Mouse (Mus musculus) ES-E14 (cell line): Measurements from ENCODE around the gene Msi2. TPM values are rescaled to one million over a fixed set of nuclear protein-coding genes. Genes with fewer than 3 reads are reported as not detected.

Experiments used
- DNase-seq: peaks from one replicate; pipeline ENCODE4 v3.0.0-alpha.2; 2013; ENCODE audit warnings: low read depth, low spot score
- H3K27ac ChIP-seq: 2 replicates; pipeline ENCODE4 v1.5.1; 2012; ENCODE audit warnings: low read depth, mild to moderate bottlenecking, low read length, moderate library complexity, mixed read lengths; ENCODE audit not compliant: poor library complexity, insufficient read depth, severe bottlenecking
- H3K36me3 ChIP-seq: 2 replicates; pipeline ENCODE4 v1.6.1; 2012; ENCODE audit warnings: mild to moderate bottlenecking, low read length, moderate library complexity, mixed read lengths; ENCODE audit not compliant: control insufficient read depth, poor library complexity, insufficient read depth, severe bottlenecking
- H3K4me1 ChIP-seq, 2 experiments: fragments of 150-350 bp in 1 of 2; sonication (generic) in 1 of 2; 2 replicates each; pipeline ENCODE4 v1.6.1; 2012; ENCODE audit warnings: low read length in 2 of 2, mild to moderate bottlenecking in 1 of 2, mixed read lengths in 1 of 2; ENCODE audit not compliant: control insufficient read depth in 2 of 2, insufficient read depth in 2 of 2, poor library complexity in 1 of 2
- H3K4me3 ChIP-seq, 2 experiments: fragments of 150-350 bp in 1 of 2; sonication (generic) in 1 of 2; 2 replicates each; pipeline ENCODE4 v1.5.1; 2012; ENCODE audit warnings: low read length in 2 of 2, low read depth in 1 of 2, mild to moderate bottlenecking in 1 of 2, mixed read lengths in 1 of 2; ENCODE audit not compliant: insufficient read depth in 1 of 2, poor library complexity in 1 of 2, severe bottlenecking in 1 of 2
- H3K9ac ChIP-seq: 2 replicates; pipeline ENCODE4 v1.6.1; 2012; ENCODE audit warnings: low read depth, mild to moderate bottlenecking, low read length, mixed read lengths; ENCODE audit not compliant: poor library complexity, insufficient read depth, severe bottlenecking
- H3K9me3 ChIP-seq: fragments of 150-350 bp; sonication (generic); 2 replicates; pipeline ENCODE4 v1.6.1; 2012; ENCODE audit warnings: low read depth, mild to moderate bottlenecking, low read length; ENCODE audit not compliant: control insufficient read depth, insufficient read depth
- CHD2 ChIP-seq: IDR thresholded peaks from 2 replicates; pipeline ENCODE4 v1.6.1; 2014; ENCODE audit warnings: mild to moderate bottlenecking, low read depth, low read length, inconsistent platforms
- HCFC1 ChIP-seq: IDR thresholded peaks from 2 replicates; pipeline ENCODE4 v1.6.1; 2012; ENCODE audit warnings: low read length, inconsistent platforms, borderline replicate concordance; ENCODE audit not compliant: insufficient read depth
- MAFK ChIP-seq: IDR thresholded peaks from 2 replicates; pipeline ENCODE4 v1.6.1; 2014; ENCODE audit warnings: mild to moderate bottlenecking, low read depth, low read length, inconsistent platforms; ENCODE audit not compliant: insufficient read depth
- ZC3H11A ChIP-seq: IDR thresholded peaks from 2 replicates; pipeline ENCODE4 v1.6.1; 2012; ENCODE audit warnings: low read depth, mild to moderate bottlenecking, inconsistent platforms, low read length, borderline replicate concordance
- ZNF384 ChIP-seq: IDR thresholded peaks from 2 replicates; pipeline ENCODE4 v1.6.1; 2012; ENCODE audit warnings: low read depth, low read length, inconsistent platforms
- in situ Hi-C, 2 experiments: fragments of 600-800 bp; cut with MboI; formaldehyde crosslinking; loops; one replicate each; pipeline ENCODE4 v1.15.1; 2025; ENCODE audit warnings: low sequenced_read_pairs in 2 of 2, inconsistent platforms in 1 of 2; ENCODE audit not compliant: unreplicated experiment in 2 of 2
- total RNA-seq: library from RNA; depleted of rRNA; stranded (reverse); fragments of 300-350 nt; gene quantifications from 2 replicates; pipeline ENCODE4 v1.2.3, GENCODE M21; 2012

Msi2 gene
- total RNA-seq, 1 experiment, result 66.4 TPM

DNA sequence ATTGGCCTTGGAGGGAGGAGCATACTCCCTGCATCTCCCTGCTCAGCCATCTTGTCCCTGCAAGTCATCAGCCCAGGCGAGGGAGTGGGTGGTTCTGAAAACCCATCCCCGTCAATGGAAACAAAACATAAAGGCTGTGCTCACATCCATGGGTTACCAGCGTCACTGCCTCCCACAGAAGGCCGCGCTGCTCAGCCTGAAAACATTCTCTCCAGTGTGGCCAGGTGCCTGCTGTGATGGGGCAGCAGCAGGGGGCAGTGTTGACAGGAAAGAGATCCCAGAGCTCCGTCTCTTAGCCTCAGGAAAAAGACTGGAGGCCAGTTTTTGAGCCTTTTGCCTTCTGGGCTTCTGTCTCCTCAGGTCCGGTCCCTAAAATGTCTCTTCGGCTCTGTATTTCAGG, 165.3 kb downstream of the Msi2 start:
- Histone ChIP-seq H3K27ac (no peak overlapping the region; the same call in 1 of the 2 replicates), H3K4me3 (no peak overlapping the region), H3K9ac (no peak overlapping the region), H3K4me1 (peaks cover 37 to 70% of the 10 kb centered on the region in 2 experiments), H3K36me3 (no peaks in the 10 kb centered on the region), H3K9me3 (no peaks in the 10 kb centered on the region)
- DNase-seq, result no peak
- TF ChIP-seq MAFK (no peak), ZNF384 (no peak), ZC3H11A (0 out of 2 replicates have a peak, but pooled peaks have one; percentile 33)
- in situ Hi-C loops, result no loop called here

DNA sequence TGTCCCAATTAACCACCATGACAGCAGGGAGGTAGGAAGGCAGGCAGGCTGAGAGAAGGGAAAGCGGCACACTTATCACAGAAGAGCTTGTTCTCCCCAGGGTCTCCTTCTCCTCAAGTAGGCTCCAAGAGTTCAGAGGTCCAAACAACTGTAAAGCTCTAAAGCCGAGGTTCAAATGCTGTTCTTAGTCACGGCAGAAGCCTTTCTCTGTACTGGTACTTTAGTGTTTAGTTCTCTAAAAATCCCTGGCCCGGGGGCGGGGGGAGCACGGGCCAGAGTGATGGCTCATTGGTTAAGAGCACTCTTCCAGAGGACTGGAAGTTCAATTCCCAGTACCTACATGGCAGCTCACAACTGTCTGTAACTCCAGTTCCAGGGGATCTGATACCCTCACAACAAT, 165.9 kb downstream of the Msi2 start:
- Histone ChIP-seq H3K4me1 (peaks cover 36 to 72% of the 10 kb centered on the region in 2 experiments), H3K9me3 (no peaks in the 10 kb centered on the region), H3K27ac (no peak overlapping the region), H3K36me3 (no peaks in the 10 kb centered on the region), H3K9ac (no peak overlapping the region), H3K4me3 (no peak overlapping the region)
- TF ChIP-seq MAFK, result no peak
- no peak for TF ChIP-seq ZC3H11A
- no peak for TF ChIP-seq CHD2
- TF ChIP-seq ZNF384, result no peak
- no peak for TF ChIP-seq HCFC1
- in situ Hi-C loops, result no loop called here
- no peak for DNase-seq

GRCm38 (mm10) chr11:88551034-88551433, 167.3 kb downstream of the Msi2 start:
- no peaks in the 10 kb centered on the region for H3K36me3 ChIP-seq
- in situ Hi-C loops, result no loop called here
- TF ChIP-seq MAFK, result no peak
- TF ChIP-seq ZC3H11A, result no peak
- no peak for TF ChIP-seq CHD2
- TF ChIP-seq HCFC1, result no peak
- no peak for TF ChIP-seq ZNF384
- H3K9ac ChIP-seq, result no peak overlapping the region
- H3K4me1 ChIP-seq, result peaks cover 34 to 74% of the 10 kb centered on the region in 2 experiments
- no peaks in the 10 kb centered on the region for H3K9me3 ChIP-seq
- H3K4me3 ChIP-seq, result no peak overlapping the region
- no peak overlapping the region for H3K27ac ChIP-seq
- no peak for DNase-seq

DNA sequence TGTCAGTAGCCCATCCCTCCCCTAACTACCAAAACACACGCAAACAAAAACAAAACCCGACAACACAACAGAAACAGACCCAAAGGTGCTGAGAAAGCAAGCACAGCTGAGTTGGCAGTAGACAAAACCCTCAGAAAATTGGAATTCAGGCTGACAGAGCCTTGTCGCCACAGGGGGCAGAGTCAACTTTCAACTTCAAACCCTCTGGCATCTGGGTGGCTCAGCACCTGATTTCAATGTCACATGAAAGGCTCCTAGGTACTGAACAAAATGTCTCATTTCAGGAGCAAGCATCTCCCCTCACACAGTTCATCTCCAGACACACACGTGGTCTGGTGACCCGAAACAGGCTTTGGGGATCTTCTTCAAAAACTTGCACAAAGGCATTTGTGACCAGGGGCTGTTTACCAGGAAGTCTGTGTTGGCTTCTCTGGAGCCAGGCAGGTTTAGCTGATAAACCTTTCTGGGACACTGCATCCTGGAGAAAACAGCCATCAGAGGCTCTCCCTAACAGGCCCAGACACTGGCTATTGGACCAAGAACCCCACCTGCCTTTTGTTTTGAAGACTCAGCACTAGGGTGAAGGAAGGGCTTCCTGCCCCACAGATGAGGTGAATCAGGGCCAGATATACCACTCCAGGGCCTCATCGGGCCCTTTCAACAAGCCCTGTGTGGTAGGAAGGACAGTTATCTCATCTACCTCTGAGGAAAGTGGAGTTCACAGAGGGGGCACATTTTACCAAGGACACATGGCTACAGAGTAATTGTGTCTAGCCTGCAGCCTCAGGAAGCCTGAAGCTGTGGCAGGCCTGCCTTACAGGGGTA, 168.0 kb downstream of the Msi2 start:
- no peak for DNase-seq
- Histone ChIP-seq H3K27ac (no peak overlapping the region), H3K9me3 (no peaks in the 10 kb centered on the region), H3K4me3 (no peak overlapping the region), H3K36me3 (no peaks in the 10 kb centered on the region), H3K4me1 (peaks cover 33 to 67% of the 10 kb centered on the region in 2 experiments), H3K9ac (no peak overlapping the region)
- TF ChIP-seq MAFK (no peak), ZNF384 (no peak), CHD2 (no peak), ZC3H11A (no peak), HCFC1 (no peak)
- in situ Hi-C loops, result no loop called here

GRCm38 (mm10) chr11:88549529-88549900, 168.8 kb downstream of the Msi2 start:
- Histone ChIP-seq H3K27ac (peak overlapping the region; percentile 15; the same call in 1 of the 2 replicates), H3K4me1 (peaks cover 33 to 60% of the 10 kb centered on the region in 2 experiments), H3K9ac (no peak overlapping the region), H3K4me3 (peak overlapping the region; percentile 11 to 21; a peak in 2 of 4 replicates), H3K9me3 (no peaks in the 10 kb centered on the region), H3K36me3 (no peaks in the 10 kb centered on the region)
- no peak for TF ChIP-seq HCFC1
- TF ChIP-seq CHD2, result no peak
- no peak for TF ChIP-seq MAFK
- no peak for TF ChIP-seq ZNF384
- TF ChIP-seq ZC3H11A, result no peak
- DNase-seq, result no peak
- in situ Hi-C loops, result no loop called here
